26 mouse cellular contexts compared by ENCODE assay signal in the genomic region with DNA sequence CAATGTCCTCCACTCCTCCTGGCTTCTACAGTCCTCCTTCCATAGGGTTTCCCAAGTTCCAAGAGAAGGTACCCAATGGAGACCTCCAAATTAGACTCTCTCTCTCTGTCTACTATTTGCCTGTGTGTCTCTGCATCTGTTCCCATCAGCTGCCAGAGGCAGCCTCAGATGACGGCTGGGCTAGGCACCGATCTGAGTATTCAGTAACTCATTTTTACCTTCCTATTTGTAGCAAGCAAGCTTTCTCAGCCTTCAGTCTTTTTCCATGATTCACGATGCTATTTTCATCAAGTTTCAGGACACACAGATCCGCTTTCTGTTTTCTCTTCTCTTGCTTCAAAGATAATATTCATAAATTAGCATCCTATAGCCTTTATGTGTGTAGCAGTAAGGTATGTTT. TPM values are rescaled to one million over a fixed set of nuclear protein-coding genes. Genes with fewer than 3 reads are reported as not detected.
DNase-seq lines count a peak whose midpoint lies in the region; ATAC-seq lines count a peak whose summit lies in the region.
"Had no signal": no experiment of that assay in that cellular context is flagged by ENCODE, and none has a peak within 500 bp of the region (broad histone marks: within the 10 kb centered on the region; RNA-seq: fewer than 3 reads in every experiment).

No protein-coding gene starts in this region.

- H3K4me1 ChIP-seq in hindbrain, embryonic 12.5 days = no peaks in the 10 kb centered on the region
- H3K4me1 ChIP-seq: embryonic facial prominence, embryonic 10.5 days had no signal

- H3K4me2 ChIP-seq in hindbrain, embryonic 12.5 days (replicated peaks) = no peak overlapping the region
- H3K4me2 ChIP-seq: embryonic facial prominence, embryonic 13.5 days; forebrain, embryonic 12.5 days; heart, embryonic 11.5 days; hindbrain, embryonic 13.5 days had no signal

- no peaks in the 10 kb centered on the region for H3K27me3 ChIP-seq in hindbrain, embryonic 12.5 days
- H3K27me3 ChIP-seq: embryonic facial prominence, embryonic 13.5 days; forebrain, embryonic 12.5 days; hindbrain, embryonic 13.5 days had no signal

- intact Hi-C loops in left cerebral cortex, postnatal 4 days (cut with DNase I) = no loop called here

- no peak for DNase-seq in frontal cortex, postnatal 14 days (ENCODE audit: low spot score in 2 of 2)
- peak; percentile 24 for DNase-seq in left cerebral cortex, adult 11 months (ENCODE audit: low spot score)
- DNase-seq in left cerebral cortex, postnatal 4 days = no peak
- DNase-seq in right cerebral cortex, adult 2 months (ENCODE audit: low spot score in 2 of 2) = peak; percentile 53 to 59
- DNase-seq in right cerebral cortex, postnatal 10 days (ENCODE audit: low spot score in 2 of 2) = no peak
- DNase-seq in telencephalon, adult 2 months (ENCODE audit: low read depth, low spot score) = peak; percentile 74
- DNase-seq: adrenal gland, postnatal 10 days; adrenal gland, postnatal 36 days; cerebellum, adult 11 months; cerebellum, adult 2 months; cerebellum, adult 9-11 months; cerebellum, postnatal 25 days; embryo, embryonic 11 days; gastrocnemius, adult 2 months; gastrocnemius, postnatal 14 days had no signal

- WGBS in hindbrain, embryonic 12.5 days = 94% methylated on average over 4 of the region's 4 CpGs

- no peaks in the 10 kb centered on the region for H3K36me3 ChIP-seq in hindbrain, embryonic 12.5 days
- H3K36me3 ChIP-seq: embryonic facial prominence, embryonic 10.5 days; embryonic facial prominence, embryonic 13.5 days; forebrain, embryonic 12.5 days; hindbrain, embryonic 13.5 days had no signal

- no peak overlapping the region for H3K9ac ChIP-seq in hindbrain, embryonic 12.5 days
- H3K9ac ChIP-seq: embryonic facial prominence, embryonic 13.5 days; forebrain, embryonic 12.5 days; hindbrain, embryonic 13.5 days had no signal

- H3K9me3 ChIP-seq in hindbrain, embryonic 12.5 days (replicated peaks) = no peaks in the 10 kb centered on the region
- H3K9me3 ChIP-seq: embryonic facial prominence, embryonic 10.5 days; embryonic facial prominence, embryonic 13.5 days; forebrain, embryonic 12.5 days; hindbrain, embryonic 13.5 days had no signal

- no peak overlapping the region for H3K27ac ChIP-seq in hindbrain, embryonic 12.5 days
- H3K27ac ChIP-seq: embryonic facial prominence, embryonic 10.5 days; embryonic facial prominence, embryonic 13.5 days; forebrain, embryonic 12.5 days; gastrocnemius, adult 2 months; hindbrain, embryonic 13.5 days; hindbrain, postnatal 0 days had no signal

- ATAC-seq in frontal cortex, adult (ENCODE audit: low TSS enrichment) = peak; percentile 88
- no peak for ATAC-seq in hindbrain, embryonic 12.5 days (ENCODE audit: low FRiP score)
- ATAC-seq: forebrain, embryonic 16.5 days; hindbrain, postnatal 0 days; inflammation-experienced regulatory T-cells, adult 6 months had no signal

- no peak overlapping the region for H3K4me3 ChIP-seq in hindbrain, embryonic 12.5 days
- H3K4me3 ChIP-seq: embryonic facial prominence, embryonic 10.5 days; embryonic facial prominence, embryonic 13.5 days; erythroblast, embryonic 14.5 days; forebrain, embryonic 12.5 days; gastrocnemius, adult 2 months; hindbrain, embryonic 13.5 days had no signal

RNA-seq across cellular contexts. Expression of gene Sec16b, which starts 22.4 kb away (rescaled TPM):
- total RNA-seq in left cerebral cortex, postnatal 4 days (2021) = under 1 TPM; 0.36 to 0.42 TPM
- 1.3 and 2.1 TPM in 2 replicates for polyA plus RNA-seq in hindbrain, embryonic 12.5 days (2016; fragmentation: Nextera tagmentation; extraction: Ambion mirVana)
- polyA plus RNA-seq: erythroblast, embryonic 14.5 days had no signal

RNA-seq across cellular contexts. Expression of gene Cryzl2, which starts 25.8 kb away (rescaled TPM):
- 1 to 10 TPM; 2.2 to 3.7 TPM for total RNA-seq in left cerebral cortex, postnatal 4 days (2021)
- polyA plus RNA-seq in hindbrain, embryonic 12.5 days (2016; fragmentation: Nextera tagmentation; extraction: Ambion mirVana) = 6.0 and 9.4 TPM in 2 replicates

Comparison
In these comparisons a context has a peak if more than half of its experiments do, and no peak if none do; other contexts are left out.
1. DNase-seq: peak in left cerebral cortex, adult 11 months (single experiment), right cerebral cortex, adult 2 months (2 of 2) and telencephalon, adult 2 months (single experiment); none in frontal cortex, postnatal 14 days (0 of 2), left cerebral cortex, postnatal 4 days (single experiment) and right cerebral cortex, postnatal 10 days (0 of 2).